Mouse (Mus musculus) erythroblast, embryonic 14.5 days (primary cell): ENCODE results near the gene Oxnad1.

Source experiments
- GATA1 ChIP-seq: IDR thresholded peaks from 2 replicates; pipeline ENCODE4 v1.6.1; 2012; ENCODE audit warnings: low read length, inconsistent platforms, mixed read lengths
- TAL1 ChIP-seq: IDR thresholded peaks from 3 replicates; pipeline ENCODE4 v1.6.1; 2012; ENCODE audit warnings: low read length, inconsistent platforms, mixed read lengths

- peak; percentile 35; the same call in 2 of the 3 replicates for TF ChIP-seq TAL1
- TF ChIP-seq GATA1 = no peak
Observed at GRCm38 (mm10) chr14:32134293-32134692, 49.1 kb downstream of the Oxnad1 start.
